Mouse (Mus musculus) cerebellum, adult 8-10 months (tissue): Measurements from ENCODE around the gene Jpt2.
A peak's percentile ranks its signal among the peaks of the same experiment; 100 is the strongest.

Experiments used
- DNase-seq: peaks from one replicate; pipeline ENCODE4 v3.0.0; 2022

Gene Jpt2

GRCm38 (mm10) chr17:24903767-24904166 lies 56.7 kb downstream of the Jpt2 start:
- no peak for DNase-seq

- peak; percentile 20 for DNase-seq
These were observed 57.6 kb downstream of the Jpt2 start for GRCm38 (mm10) chr17:24902671-24903474.

- no peak for DNase-seq
These were observed 58.4 kb downstream of the Jpt2 start for GRCm38 (mm10) chr17:24902124-24902523.

GRCm38 (mm10) chr17:24900014-24900413 lies 60.5 kb downstream of the Jpt2 start:
- no peak for DNase-seq

- no peak for DNase-seq
These were observed 61.3 kb downstream of the Jpt2 start for GRCm38 (mm10) chr17:24899153-24899552.

- no peak for DNase-seq
These were observed 62.2 kb downstream of the Jpt2 start for GRCm38 (mm10) chr17:24898041-24898854.

GRCm38 (mm10) chr17:24897600-24897999 lies 62.9 kb downstream of the Jpt2 start:
- DNase-seq = no peak

- no peak for DNase-seq
These were observed 63.6 kb downstream of the Jpt2 start for GRCm38 (mm10) chr17:24896993-24897269.

- DNase-seq = peak; percentile 72
These were observed 64.1 kb downstream of the Jpt2 start, which contains the start of gene Nme3 for GRCm38 (mm10) chr17:24896241-24896992. Nme3 (plus strand) TSS chr17:24896500.

- DNase-seq = no peak
These were observed 64.8 kb downstream of the Jpt2 start for GRCm38 (mm10) chr17:24895571-24896240.

GRCm38 (mm10) chr17:24894995-24895547 lies 65.4 kb downstream of the Jpt2 start, which contains the start of the genes Eme2 and Mrps34:
Eme2 (minus strand) TSS chr17:24895087.
Mrps34 (plus strand) TSS chr17:24895116.
- peak; percentile 78 for DNase-seq

GRCm38 (mm10) chr17:24894061-24894994 lies 66.2 kb downstream of the Jpt2 start:
- DNase-seq = no peak

- DNase-seq = no peak
These were observed 67.2 kb downstream of the Jpt2 start for GRCm38 (mm10) chr17:24893276-24893675.

- no peak for DNase-seq
These were observed 67.7 kb downstream of the Jpt2 start for GRCm38 (mm10) chr17:24892785-24893184.

GRCm38 (mm10) chr17:24891321-24891720 lies 69.2 kb downstream of the Jpt2 start:
- DNase-seq = peak; percentile 66

GRCm38 (mm10) chr17:24890151-24891092 lies 70.1 kb downstream of the Jpt2 start:
- DNase-seq = no peak

GRCm38 (mm10) chr17:24888862-24889261 lies 71.6 kb downstream of the Jpt2 start:
- DNase-seq = no peak
